Mouse (Mus musculus) forelimb bud, embryonic 11.5 days (tissue): ENCODE results near the gene Uap1l1.
A peak's percentile ranks its signal among the peaks of the same experiment; 100 is the strongest.
"Not testable (repeated sequence)": the region's sequence is repeated elsewhere in the genome, so short reads cannot be mapped to it uniquely, and the experiment has no call there.

Experiments
- DNase-seq: peaks from one replicate; pipeline ENCODE4 v3.0.0-alpha.2; 2012; ENCODE audit warnings: low read depth, low spot score

Gene Uap1l1

GRCm38 (mm10) chr2:25365091-25365761 is at the start of gene Uap1l1:
Uap1l1 (minus strand) TSS chr2:25365682.
- DNase-seq: peak; percentile 62

DNA sequence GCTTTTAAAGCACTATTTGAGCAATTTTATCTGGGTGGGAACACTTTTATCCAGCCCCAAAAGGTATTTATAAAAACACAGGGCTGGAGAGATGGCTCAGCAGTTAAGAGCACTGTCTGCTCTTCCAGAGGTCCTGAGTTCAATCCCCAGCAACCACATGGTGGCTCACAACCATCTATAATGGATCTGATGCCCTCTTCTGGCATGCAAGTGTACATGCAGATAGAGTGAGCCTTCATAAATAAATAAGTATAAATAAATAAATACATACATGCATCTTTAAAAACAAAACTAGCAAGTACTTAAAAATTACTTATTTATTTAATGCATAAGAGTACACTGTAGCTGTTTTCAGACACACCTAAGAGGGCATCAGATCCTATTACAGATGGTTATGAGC is 48.0 kb upstream of the Uap1l1 start:
- not testable (repeated sequence) for DNase-seq

- DNase-seq: no peak
These were observed 43.4 kb upstream of the Uap1l1 start for GRCm38 (mm10) chr2:25408908-25409307.

DNA sequence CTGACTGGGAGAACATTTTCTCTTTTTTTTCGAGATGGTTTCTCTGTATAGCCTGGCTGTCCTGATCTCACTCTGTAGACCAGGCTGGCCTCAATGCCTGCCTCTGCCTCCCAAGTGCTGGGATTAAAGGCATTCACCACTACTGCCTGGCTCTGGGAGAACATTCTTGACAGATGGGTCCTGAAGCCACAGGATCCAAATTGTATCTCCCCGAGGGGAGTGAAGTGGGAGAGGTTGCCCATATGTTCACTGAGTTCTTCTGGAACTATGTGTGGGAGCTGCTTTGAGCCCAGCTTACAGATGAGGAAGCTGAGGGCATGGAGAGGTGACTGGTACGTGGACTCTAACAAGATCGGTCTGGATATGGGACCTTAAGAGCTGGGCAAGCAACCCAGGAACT is 38.5 kb upstream of the Uap1l1 start:
- DNase-seq: no peak

DNA sequence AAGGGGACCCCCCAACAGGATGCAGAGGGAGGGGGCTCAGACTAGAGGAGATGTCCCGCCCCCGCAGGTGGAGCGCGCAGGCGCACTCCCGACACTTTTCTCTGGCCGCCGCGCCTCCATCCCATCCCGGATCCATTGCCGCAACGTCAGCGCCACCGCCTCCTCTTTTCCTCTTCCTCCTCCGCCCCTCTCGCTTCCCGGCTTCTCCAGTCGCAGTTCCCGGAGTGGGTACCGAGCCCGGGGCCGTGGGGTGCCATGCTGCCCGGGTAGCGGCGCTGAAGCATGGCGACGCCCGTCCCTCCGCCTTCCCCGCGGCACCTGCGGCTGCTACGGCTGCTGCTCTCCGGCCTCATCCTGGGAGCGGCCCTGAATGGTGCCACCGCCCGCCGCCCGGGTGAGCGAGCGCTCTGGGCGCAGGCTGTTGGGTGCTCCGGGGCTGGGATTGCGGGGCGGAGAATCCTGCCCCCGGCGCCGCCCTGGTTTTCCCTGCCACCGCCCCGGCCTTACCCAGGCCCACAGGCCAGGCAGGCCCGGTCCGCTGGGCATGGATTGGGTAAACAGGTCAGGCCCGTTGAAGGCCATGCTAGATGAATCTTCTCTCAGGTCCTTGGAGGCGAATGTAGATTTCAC is 37.6 kb upstream of the Uap1l1 start:
- DNase-seq: no peak

DNA sequence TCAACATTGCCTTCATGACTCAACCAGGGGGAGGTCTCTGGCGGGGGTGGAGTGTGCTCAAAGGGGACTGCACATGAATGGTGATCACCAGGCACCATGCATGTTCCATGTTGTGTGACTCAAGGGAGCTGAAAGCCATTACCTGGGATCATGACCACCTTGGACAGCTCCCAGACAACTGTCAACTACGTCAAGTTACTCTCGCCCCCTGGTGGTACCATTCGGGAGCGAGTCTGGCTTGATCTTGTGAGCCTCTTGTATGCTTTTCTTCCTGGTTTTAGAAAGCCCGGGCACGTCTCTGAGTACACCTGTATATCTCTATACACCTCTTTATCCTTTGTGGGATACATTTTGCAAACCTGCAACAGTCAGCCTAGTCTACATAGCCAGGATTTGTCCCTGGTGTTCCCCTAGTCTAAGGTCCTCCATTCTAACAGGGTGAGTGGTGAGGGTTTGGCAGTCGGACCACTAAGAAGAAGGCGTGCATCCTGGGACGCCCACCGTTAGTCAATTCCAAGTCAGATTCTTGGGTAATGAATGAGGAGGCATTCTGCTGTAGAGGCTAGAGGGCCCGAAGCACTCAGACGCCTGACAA is 37.0 kb upstream of the Uap1l1 start:
- peak; percentile 92 for DNase-seq

DNA sequence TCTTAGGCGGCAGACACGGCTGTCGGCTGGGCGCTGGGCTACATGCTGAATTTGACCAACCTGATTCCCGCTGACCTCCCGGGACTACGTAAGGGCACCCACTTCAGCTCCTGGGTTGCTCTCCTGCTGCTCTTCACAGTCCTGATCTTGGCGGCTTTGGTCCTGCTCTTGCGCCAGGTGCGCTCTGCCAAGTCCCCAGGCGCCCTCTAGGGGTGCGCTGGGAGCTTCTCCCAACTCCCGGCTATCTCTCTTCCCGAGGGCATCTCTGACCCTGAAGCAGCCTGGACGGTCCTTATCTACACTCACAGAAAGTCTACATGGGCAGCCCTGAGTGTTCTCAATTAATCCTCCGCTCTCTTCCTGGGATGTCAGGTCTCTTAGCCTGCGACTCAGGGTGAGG is 35.3 kb upstream of the Uap1l1 start:
- DNase-seq: peak; percentile 16

GRCm38 (mm10) chr2:25400291-25400690 is 34.8 kb upstream of the Uap1l1 start:
- DNase-seq: no peak

DNA sequence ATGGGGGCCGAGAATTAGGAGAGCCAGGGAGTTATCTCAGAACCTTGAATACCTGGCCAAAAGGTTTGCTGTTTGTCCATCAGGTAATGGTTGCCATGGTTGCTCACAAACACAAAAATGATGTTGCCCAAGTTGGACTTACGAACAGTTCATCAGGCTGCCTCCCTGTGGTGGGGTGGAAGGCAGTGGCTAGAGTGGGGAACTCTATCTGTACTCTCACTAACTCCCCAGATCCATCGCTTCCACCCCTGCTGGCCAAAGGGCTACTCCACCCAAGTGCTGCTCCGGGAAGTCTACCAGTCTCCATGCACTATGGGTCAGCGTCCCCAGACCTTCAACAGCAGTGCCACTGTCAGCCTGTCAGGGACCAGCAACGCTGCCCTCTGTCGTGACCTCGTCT is 33.6 kb upstream of the Uap1l1 start, which contains the start of gene Npdc1:
Npdc1 (plus strand) TSS at position 301 of the 400 bp plus-strand sequence.
- no peak for DNase-seq

GRCm38 (mm10) chr2:25398065-25398464 is 32.6 kb upstream of the Uap1l1 start:
- no peak for DNase-seq

DNA sequence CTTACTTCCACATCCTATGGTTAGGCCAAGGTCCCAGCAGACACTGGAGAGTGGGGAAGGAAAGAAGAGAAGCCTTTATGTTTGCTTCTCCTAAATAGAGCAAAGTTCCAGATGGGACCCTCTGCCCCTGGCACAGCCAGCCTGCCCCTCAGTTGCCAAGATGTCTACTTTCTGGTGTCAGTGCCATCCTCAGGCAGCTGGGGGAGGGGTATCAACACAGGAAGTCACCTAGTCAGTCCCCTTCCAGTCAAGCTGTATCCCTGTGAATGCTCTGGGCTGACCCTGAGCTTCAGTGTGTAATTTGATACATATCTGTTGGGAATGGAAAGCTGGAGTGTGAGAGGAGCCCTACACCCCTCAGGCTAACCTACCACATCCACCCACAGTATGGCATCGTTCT is 31.5 kb upstream of the Uap1l1 start:
- no peak for DNase-seq

DNA sequence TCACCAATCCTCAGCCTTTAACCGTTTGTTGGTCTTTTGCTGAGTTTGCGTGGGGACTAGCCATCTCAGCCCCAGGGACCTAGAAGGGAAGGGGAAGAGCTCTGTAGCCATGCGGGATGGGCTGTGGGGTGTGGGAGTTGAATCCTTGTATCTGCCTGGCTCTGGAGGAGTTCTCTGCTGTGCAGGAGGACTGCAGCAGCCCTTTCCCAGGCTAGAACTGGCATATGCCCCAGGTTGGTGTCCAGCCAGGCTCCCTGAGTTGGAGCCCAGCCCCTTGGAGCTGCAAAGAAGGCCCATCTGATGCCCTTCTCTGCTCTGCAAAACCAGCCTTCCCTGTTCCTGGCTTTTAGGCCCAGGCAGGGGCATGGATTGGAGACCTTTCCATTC is 31.1 kb upstream of the Uap1l1 start:
- DNase-seq: no peak

DNA sequence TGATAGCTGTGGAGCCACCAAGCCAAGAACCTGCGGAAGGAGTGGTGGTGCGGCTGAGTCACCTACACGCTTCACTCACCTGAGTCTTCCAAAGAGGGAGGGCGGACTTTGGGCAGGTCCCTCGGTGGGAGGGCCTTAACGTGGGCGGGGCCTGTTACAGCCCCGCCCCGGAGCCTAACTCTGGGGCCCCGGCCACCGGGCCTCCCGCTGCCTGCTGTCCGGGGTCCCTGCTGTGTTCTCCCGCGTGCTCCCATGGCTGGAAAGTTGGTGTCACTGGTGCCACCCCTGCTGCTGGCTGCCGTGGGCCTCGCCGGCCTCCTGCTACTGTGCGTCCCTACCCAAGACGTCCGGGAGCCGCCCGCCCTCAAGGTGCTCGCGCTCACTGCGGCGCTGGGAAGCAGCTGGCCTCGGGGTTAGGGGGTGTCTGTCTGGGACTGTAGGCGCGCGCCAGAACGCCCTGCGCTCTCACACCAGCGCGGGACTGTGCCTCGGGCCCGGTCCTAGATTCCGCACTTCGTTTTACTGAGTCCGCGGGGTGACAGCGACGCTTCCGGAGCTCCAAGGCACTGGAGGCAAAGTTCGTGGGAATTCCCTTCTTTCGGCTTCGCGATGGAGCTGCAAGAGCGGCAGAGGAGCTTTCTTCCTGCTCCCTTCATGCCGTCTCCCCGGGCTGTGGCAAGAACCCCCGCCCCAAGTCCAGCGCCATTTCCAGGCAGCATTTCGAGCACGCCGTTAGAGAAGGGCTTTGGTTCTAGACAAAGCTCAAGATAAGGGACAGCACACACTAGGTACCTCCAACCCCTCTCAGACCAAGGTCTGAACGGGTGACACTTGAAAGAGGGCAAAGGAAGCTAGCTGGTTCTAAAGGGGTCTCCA is 30.5 kb upstream of the Uap1l1 start, which contains the start of gene Entpd2:
Entpd2 (plus strand) TSS at position 154 of the 876 bp plus-strand sequence.
- DNase-seq: no peak

- DNase-seq: no peak
These were observed 29.1 kb upstream of the Uap1l1 start for GRCm38 (mm10) chr2:25394281-25395221.

DNA sequence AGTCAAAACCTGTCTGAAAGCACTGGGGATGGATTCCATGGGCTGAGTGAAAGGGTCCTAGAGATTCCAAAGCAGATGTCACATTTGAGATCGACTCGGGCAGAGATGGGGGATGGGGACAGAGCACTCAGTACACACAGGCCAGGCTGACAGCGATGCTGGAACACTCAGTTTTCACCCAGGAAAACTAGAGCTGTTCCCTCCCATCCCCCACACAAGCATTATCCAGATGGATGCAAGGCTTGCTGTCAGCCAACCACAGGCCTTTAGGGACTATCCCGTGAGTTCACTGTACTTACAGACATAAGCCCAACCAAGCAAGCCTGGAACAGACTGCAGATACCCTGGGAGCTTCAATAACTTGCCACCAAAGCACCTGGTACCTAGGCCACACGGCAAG is 25.8 kb upstream of the Uap1l1 start:
- no peak for DNase-seq

DNA sequence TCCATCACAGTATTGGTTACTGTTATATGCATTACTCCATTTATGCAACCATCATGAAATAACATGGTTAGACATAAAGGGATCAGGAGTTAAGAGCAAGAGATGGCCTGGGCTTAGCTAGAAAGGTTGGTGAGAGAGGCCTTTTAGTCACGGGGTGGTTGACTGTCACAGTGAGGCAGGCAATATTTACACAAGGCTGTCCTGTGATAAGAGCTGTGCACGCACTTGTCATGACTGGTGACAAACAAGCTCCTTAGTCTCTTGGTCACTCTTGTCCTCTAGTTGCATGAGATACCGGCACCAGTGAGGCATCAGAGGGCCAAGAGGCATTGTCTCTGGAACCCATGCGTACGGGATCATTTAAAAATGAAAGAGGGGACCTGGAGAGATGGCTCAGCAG is 19.0 kb upstream of the Uap1l1 start:
- DNase-seq: no peak

GRCm38 (mm10) chr2:25376589-25376988 is 11.1 kb upstream of the Uap1l1 start:
- peak; percentile 48 for DNase-seq

DNA sequence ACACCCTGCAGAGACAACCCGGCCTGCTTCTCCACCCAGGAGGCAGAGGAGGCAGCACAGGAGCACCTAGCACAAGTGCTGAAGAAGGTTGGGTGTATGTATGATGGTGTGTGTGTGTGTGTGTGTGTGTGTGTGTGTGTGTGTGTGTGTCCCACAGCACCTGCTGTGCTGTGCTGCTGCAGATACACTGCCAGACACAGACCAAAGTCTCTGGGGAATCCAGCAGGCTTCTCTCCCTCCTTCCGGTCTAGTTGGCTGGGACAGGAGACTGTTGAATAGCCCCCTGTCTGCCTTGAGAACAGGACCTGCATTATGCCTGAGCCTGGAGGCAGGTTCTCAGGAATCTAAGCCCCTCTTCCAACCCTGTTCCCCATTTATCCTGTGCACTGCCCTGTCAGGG is 7.9 kb upstream of the Uap1l1 start:
- no peak for DNase-seq

DNA sequence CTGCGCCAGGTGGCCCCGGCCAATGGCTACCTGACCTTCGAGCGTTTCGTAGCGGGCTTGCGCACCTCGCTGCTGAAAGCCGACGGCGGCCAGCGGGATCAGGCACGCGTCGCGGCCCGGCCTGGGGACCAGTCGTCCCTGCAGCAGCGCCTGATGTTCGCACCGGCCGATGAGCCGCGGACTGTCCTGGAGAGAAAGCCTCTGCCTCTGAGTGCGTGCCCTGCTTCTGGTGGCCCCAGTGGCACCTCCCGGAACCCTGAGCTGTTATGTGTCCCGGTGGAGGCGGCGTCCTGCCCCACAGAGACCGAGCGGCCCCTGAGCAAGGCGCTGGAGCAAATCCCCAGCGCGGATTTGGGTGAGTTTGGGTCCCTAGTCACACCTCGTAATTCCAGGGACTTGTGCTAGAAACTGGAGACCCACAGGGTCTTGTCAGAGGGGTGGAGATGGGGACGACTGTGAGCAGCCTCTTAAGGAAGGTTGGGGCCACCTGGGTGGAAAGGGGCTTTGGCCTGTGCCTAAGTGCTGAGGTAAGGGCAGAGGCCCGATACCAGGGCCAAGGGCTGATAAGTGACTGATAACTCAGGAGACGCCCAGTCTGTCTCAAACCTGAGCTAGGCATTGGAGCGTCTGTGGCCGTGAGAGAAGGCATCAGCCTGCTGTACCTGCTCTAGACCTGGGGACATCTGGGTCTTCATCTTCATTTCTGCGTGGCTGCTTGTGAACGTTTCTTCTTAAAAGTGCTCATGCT is 7.3 kb upstream of the Uap1l1 start:
- DNase-seq: no peak
